29 mouse cellular contexts compared by ENCODE assay signal in genomic region chr19:7598481-7598880, GRCm38 (mm10). TPM values are rescaled to one million over a fixed set of nuclear protein-coding genes. Genes with fewer than 3 reads are reported as not detected.
DNase-seq lines count a peak whose midpoint lies in the region; ATAC-seq lines count a peak whose summit lies in the region.
"Had no signal": no experiment of that assay in that cellular context is flagged by ENCODE, and none has a peak within 500 bp of the region (broad histone marks: within the 10 kb centered on the region; RNA-seq: fewer than 3 reads in every experiment).

No protein-coding gene starts in this region.

- ATAC-seq in hindbrain, embryonic 13.5 days (ENCODE audit: low FRiP score), result no peak
- ATAC-seq: forebrain, embryonic 13.5 days; forebrain, postnatal 0 days; hindbrain, postnatal 0 days; Patski had no signal

- DNase-seq in heart, adult 11 months, result peak; percentile 70
- no peak for DNase-seq in heart, postnatal 4 days
- DNase-seq in kidney, adult 9 months, result peak; percentile 38
- no peak for DNase-seq in kidney, postnatal 10 days
- DNase-seq in adipocyte (ENCODE audit: low spot score), result peak; percentile 78
- peak; percentile 84 for DNase-seq in gonadal fat pad, adult 2 months (ENCODE audit: low read depth)
- no peak for DNase-seq in thymus, postnatal 0 days (ENCODE audit: low spot score)
- DNase-seq: adrenal gland, postnatal 14 days; cerebellum, adult 18-20 months; cerebellum, postnatal 10 days; embryo, embryonic 11 days; forebrain, postnatal 0 days; gastrocnemius, postnatal 14 days; heart, postnatal 36 days had no signal

- H3K4me1 ChIP-seq in hindbrain, embryonic 13.5 days (replicated peaks), result no peaks in the 10 kb centered on the region; the same call in 1 of the 2 replicates
- H3K4me1 ChIP-seq: embryonic facial prominence, embryonic 15.5 days; heart, embryonic 13.5 days; hindbrain, embryonic 12.5 days had no signal

- 69% methylated on average over 4 of the region's 4 CpGs for WGBS in hindbrain, embryonic 13.5 days

- no peak overlapping the region for H3K9ac ChIP-seq in hindbrain, embryonic 13.5 days
- H3K9ac ChIP-seq: embryonic facial prominence, embryonic 15.5 days; forebrain, embryonic 13.5 days; forebrain, postnatal 0 days; heart, embryonic 13.5 days; hindbrain, embryonic 12.5 days had no signal

- no peak overlapping the region for H3K4me3 ChIP-seq in hindbrain, embryonic 13.5 days
- H3K4me3 ChIP-seq: embryonic facial prominence, embryonic 15.5 days; erythroblast, embryonic 14.5 days; forebrain, embryonic 13.5 days; heart, embryonic 13.5 days; hindbrain, embryonic 12.5 days had no signal

- no peaks in the 10 kb centered on the region for H3K9me3 ChIP-seq in hindbrain, embryonic 13.5 days
- H3K9me3 ChIP-seq: embryonic facial prominence, embryonic 15.5 days; forebrain, embryonic 13.5 days; heart, embryonic 13.5 days; hindbrain, embryonic 12.5 days had no signal

- H3K4me2 ChIP-seq in hindbrain, embryonic 13.5 days, result no peak overlapping the region
- H3K4me2 ChIP-seq: embryonic facial prominence, embryonic 15.5 days; forebrain, embryonic 13.5 days; heart, embryonic 13.5 days; hindbrain, embryonic 12.5 days had no signal

- no peaks in the 10 kb centered on the region for H3K36me3 ChIP-seq in hindbrain, embryonic 13.5 days
- H3K36me3 ChIP-seq: embryonic facial prominence, embryonic 15.5 days; heart, embryonic 13.5 days; hindbrain, embryonic 12.5 days had no signal

- peaks cover 9% of the 10 kb centered on the region; the same call in 1 of the 2 replicates for H3K27me3 ChIP-seq in hindbrain, embryonic 13.5 days
- H3K27me3 ChIP-seq: CH12.LX; embryonic facial prominence, embryonic 15.5 days; hindbrain, embryonic 12.5 days had no signal

- H3K27ac ChIP-seq in hindbrain, embryonic 13.5 days, result no peak overlapping the region
- H3K27ac ChIP-seq: embryonic facial prominence, embryonic 15.5 days; forebrain, embryonic 13.5 days; heart, embryonic 13.5 days; hindbrain, embryonic 12.5 days; hindbrain, postnatal 0 days had no signal

RNA-seq across cellular contexts. Expression of gene Lgals12, which starts 8.5 kb away (rescaled TPM):
- total RNA-seq in heart, postnatal 4 days (2021), result under 1 TPM; 0.36 to 0.41 TPM
- 43.3 and 74.5 TPM in 2 replicates for polyA plus RNA-seq in gonadal fat pad, adult 2 months (2012; rRNA removed)
- polyA plus RNA-seq in thymus, postnatal 0 days (2015; fragmentation: Nextera tagmentation; extraction: Ambion mirVana), result 0.12 and 0.26 TPM in 2 replicates
- 0.08 and 0.17 TPM in 2 replicates for polyA plus RNA-seq in hindbrain, embryonic 13.5 days (2015; fragmentation: Nextera tagmentation; extraction: Ambion mirVana)
- total RNA-seq: CH12.LX; common myeloid progenitor, adult 5-6 weeks; granulocyte monocyte progenitor cell, adult 5-6 weeks had no signal
- polyA plus RNA-seq: erythroblast, embryonic 14.5 days; Patski had no signal

RNA-seq across cellular contexts. Expression of gene Hrasls5, which starts 13.9 kb away (rescaled TPM):
- not detected for total RNA-seq in heart, postnatal 4 days (2021)
- polyA plus RNA-seq in gonadal fat pad, adult 2 months (2012; rRNA removed), result 12.2 and 15.8 TPM in 2 replicates
- 0.13 and 0.17 TPM in 2 replicates for polyA plus RNA-seq in thymus, postnatal 0 days (2015; fragmentation: Nextera tagmentation; extraction: Ambion mirVana)
- polyA plus RNA-seq in hindbrain, embryonic 13.5 days (2015; fragmentation: Nextera tagmentation; extraction: Ambion mirVana), result not detected in 2 replicates
- total RNA-seq: CH12.LX; common myeloid progenitor, adult 5-6 weeks; forebrain, postnatal 0 days; gastrocnemius, adult 18-20 months; gastrocnemius, postnatal 14 days; granulocyte monocyte progenitor cell, adult 5-6 weeks; heart, postnatal 36 days; hindbrain, postnatal 0 days had no signal
- polyA plus RNA-seq: embryonic facial prominence, embryonic 11.5 days; erythroblast, embryonic 14.5 days; forebrain, embryonic 13.5 days; heart, embryonic 13.5 days; heart, postnatal 0 days; hindbrain, embryonic 12.5 days; intestine, embryonic 14.5 days; Patski had no signal

RNA-seq across cellular contexts. Expression of gene Pla2g16, which starts 41.2 kb away (rescaled TPM):
- total RNA-seq in heart, postnatal 4 days (2021), result 10 to 100 TPM; 81.0 to 81.1 TPM
- polyA plus RNA-seq in gonadal fat pad, adult 2 months (2012; rRNA removed), result 104 and 159 TPM in 2 replicates
- 27.1 and 28.4 TPM in 2 replicates for polyA plus RNA-seq in thymus, postnatal 0 days (2015; fragmentation: Nextera tagmentation; extraction: Ambion mirVana)
- 2.9 and 5.4 TPM in 2 replicates for polyA plus RNA-seq in hindbrain, embryonic 13.5 days (2015; fragmentation: Nextera tagmentation; extraction: Ambion mirVana)

Comparison
In these comparisons a context has a peak if more than half of its experiments do, and no peak if none do; other contexts are left out.
1. DNase-seq: peak in heart, adult 11 months (single experiment), kidney, adult 9 months (single experiment), adipocyte (single experiment) and gonadal fat pad, adult 2 months (single experiment); none in heart, postnatal 4 days (single experiment), kidney, postnatal 10 days (single experiment) and thymus, postnatal 0 days (single experiment).
2. RNA of gene Lgals12, which starts 8.5 kb away (polyA plus RNA-seq): 43.3 to 74.5 TPM in gonadal fat pad, adult 2 months; 0.08 to 0.17 TPM in hindbrain, embryonic 13.5 days and 0.12 to 0.26 TPM in thymus, postnatal 0 days; every median in the first group is over 10 times any median in the second.
3. RNA of gene Hrasls5, which starts 13.9 kb away (polyA plus RNA-seq): 12.2 to 15.8 TPM in gonadal fat pad, adult 2 months; 0.13 to 0.17 TPM in thymus, postnatal 0 days and not detected in hindbrain, embryonic 13.5 days; every median in the first group is over 10 times any median in the second.